Mouse (Mus musculus) macrophage (primary cell): Measurements from ENCODE around the gene Pias3. TPM values are rescaled to one million over a fixed set of nuclear protein-coding genes. Genes with fewer than 3 reads are reported as not detected.
"Not testable (repeated sequence)": the region's sequence is repeated elsewhere in the genome, so short reads cannot be mapped to it uniquely, and the experiment has no call there.

Source experiments
- H3K27ac ChIP-seq: fragments of 350-480 bp; formaldehyde crosslinking; 2 replicates; pipeline ENCODE4 v1.9.0; 2021
- H3K36me3 ChIP-seq: fragments of 350-480 bp; formaldehyde crosslinking; 2 replicates; pipeline ENCODE4 v1.9.0; 2021; ENCODE audit errors: inconsistent target
- H3K4me3 ChIP-seq: fragments of 350-480 bp; formaldehyde crosslinking; 2 replicates; pipeline ENCODE4 v1.9.0; 2021; ENCODE audit errors: inconsistent target
- H3K79me2 ChIP-seq: fragments of 350-480 bp; formaldehyde crosslinking; 2 replicates; pipeline ENCODE4 v1.9.0; 2021; ENCODE audit errors: inconsistent target
- WGBS: methylation state at CpG from one replicate; pipeline ENCODE4 v1.1.7; 2026; ENCODE audit warnings: inconsistent platforms; ENCODE audit not compliant: missing documents; 5-methylcytosine and 5-hydroxymethylcytosine counted together
- polyA plus RNA-seq: library from polyadenylated mRNA; stranded (reverse); fragments of 250-400 nt; gene quantifications from 3 replicates; pipeline ENCODE4 v1.2.4, GENCODE M21; 2018; ENCODE audit warnings: inconsistent platforms
- total RNA-seq, 78 experiments: library from RNA; depleted of rRNA; stranded (reverse); fragments of 250-400 nt; gene quantifications; 1 replicate in 9 of 78; 2 replicates in 24 of 78; 3 replicates in 43 of 78; 4 replicates in 2 of 78; pipeline ENCODE4 v1.2.4; 2018; ENCODE audit warnings: inconsistent platforms in 56 of 78

Gene Pias3
- total RNA-seq (2018; cell fraction: chromatin; rRNA removed): 10 to 100 TPM; 10.7 to 96.0 (median 49.5) TPM
- 10 to 100 TPM in 18 of 26 experiments, 1 to 10 TPM in 8; 7.5 to 16.6 (median 12.2) TPM for total RNA-seq (2018; cell fraction: cytosol; rRNA removed)
- 10 to 100 TPM in 25 of 26 experiments, 1 to 10 TPM in 1; 8.5 to 76.7 (median 28.4) TPM for total RNA-seq (2018; cell fraction: nucleus; rRNA removed)
- 13.0 to 14.5 TPM (median 14.1 TPM) in 3 replicates for polyA plus RNA-seq

DNA sequence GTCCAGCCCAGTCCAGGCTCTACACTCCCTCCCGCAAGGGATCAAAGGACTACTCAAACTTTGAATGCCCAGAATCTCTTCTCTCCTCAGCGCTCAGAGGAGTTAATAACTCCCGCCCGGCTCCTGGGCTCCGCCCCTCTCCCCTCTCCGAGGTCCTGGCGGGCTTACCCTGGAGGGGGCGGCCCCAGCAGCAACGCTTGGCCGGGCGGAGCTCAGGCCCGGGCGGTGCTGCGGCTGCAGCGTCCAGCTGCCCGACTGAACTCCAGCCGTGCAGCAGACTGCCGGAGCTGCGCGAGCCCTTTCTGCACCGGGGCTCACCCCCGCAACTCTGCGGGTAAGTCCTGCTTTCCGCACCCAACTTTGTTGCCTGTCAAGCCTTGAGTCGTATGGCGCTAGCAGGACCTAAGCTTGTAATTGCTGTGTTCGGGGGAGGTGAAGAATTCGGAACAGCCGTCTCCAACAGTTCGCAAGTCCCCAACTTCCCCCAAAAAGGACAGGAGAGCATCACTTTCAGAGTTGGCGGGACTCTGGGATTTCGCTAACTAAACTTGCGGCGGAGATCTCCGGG, at the start of gene Pias3:
TSS of gene Pias3 (plus strand) at position 187 of the 568 bp plus-strand sequence.
- Histone ChIP-seq H3K27ac (peak within 1 kb of the TSS; percentile 78), H3K4me3 (peak within 1 kb of the TSS; percentile 98), H3K36me3 (peaks cover 16% of the 10 kb centered on the region; the same call in 1 of the 2 replicates), H3K79me2 (peaks cover 20% of the 10 kb centered on the region)
- 0% methylated on average over 31 of the region's 35 CpGs for WGBS

- Histone ChIP-seq H3K4me3 (no peak overlapping the region), H3K27ac (no peak overlapping the region), H3K79me2 (no peaks in the 10 kb centered on the region), H3K36me3 (peaks cover 15% of the 10 kb centered on the region; the same call in 1 of the 2 replicates)
- WGBS: 97% methylated on average over 3 of the region's 3 CpGs
Measured at GRCm38 (mm10) chr3:96647365-96647764, 48.8 kb upstream of the Pias3 start.

DNA sequence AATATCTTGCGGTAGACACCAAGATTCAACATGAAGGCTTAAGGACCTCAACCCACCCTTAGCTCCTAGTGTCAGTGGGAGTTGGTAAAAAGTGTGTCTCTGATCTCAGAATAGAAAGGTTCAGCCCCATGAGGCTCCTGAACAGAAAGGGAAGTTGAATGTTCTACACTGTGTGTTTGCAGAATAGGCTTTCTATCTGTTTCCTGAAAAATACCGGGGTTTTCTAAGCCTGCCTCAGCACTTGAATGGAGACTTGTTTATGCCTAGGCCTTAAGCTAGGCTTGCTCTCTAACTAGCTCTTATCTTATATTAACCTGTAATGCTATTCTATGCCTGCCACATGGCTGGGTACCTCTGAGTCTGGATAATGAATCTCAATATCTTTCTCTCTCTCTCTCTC, 35.3 kb upstream of the Pias3 start:
- 46% methylated on average over 2 of the region's 2 CpGs for WGBS
- no peaks in the 10 kb centered on the region for H3K36me3 ChIP-seq
- no peak overlapping the region for H3K4me3 ChIP-seq
- H3K79me2 ChIP-seq: no peaks in the 10 kb centered on the region
- H3K27ac ChIP-seq: peak overlapping the region; percentile 49

GRCm38 (mm10) chr3:96662731-96663316, 33.4 kb upstream of the Pias3 start:
- Histone ChIP-seq H3K4me3 (no peak overlapping the region), H3K27ac (no peak overlapping the region), H3K79me2 (no peaks in the 10 kb centered on the region), H3K36me3 (no peaks in the 10 kb centered on the region)
- 84% methylated on average over 8 of the region's 8 CpGs for WGBS

DNA sequence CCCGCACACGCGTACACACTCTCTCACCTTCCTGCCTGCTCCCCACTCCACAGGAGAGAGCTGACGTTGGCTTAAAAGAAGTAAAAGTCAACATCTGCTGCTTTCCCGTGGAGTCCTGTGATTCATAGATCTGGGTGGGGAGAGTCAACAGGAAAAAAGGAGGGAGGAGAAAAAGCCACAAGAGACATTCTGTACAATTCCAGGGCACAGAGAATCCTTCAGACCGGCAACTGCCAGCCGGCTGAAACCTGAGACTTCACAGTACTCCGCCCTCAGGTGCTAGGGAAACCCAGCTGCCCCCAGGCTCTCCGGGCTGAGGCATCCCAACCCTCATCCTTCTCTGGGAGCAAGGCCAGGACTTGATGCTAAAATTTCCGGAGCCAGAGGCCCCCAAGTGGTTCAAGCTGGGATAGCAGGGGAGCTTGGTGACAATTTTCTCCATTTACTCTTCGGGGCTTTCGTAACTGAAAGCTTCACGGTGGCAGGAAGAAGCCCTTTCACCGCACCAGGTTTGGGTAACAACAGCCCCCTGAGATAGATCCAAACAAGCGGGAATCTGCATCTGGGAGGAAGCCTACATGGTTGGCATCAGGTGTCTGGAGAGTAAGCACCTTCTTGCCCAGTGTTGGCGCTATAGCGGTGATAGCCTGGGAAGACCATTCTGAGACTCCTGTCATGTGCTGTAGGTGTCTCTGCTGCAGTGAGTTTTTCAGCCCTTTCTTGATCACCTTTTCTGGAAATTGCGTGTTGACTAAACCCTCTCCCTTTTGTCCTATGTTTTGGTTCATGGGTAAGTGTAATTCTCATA, 32.5 kb upstream of the Pias3 start:
- Histone ChIP-seq H3K27ac (no peak overlapping the region), H3K4me3 (no peak overlapping the region)
- 10% methylated on average over 15 of the region's 18 CpGs for WGBS

DNA sequence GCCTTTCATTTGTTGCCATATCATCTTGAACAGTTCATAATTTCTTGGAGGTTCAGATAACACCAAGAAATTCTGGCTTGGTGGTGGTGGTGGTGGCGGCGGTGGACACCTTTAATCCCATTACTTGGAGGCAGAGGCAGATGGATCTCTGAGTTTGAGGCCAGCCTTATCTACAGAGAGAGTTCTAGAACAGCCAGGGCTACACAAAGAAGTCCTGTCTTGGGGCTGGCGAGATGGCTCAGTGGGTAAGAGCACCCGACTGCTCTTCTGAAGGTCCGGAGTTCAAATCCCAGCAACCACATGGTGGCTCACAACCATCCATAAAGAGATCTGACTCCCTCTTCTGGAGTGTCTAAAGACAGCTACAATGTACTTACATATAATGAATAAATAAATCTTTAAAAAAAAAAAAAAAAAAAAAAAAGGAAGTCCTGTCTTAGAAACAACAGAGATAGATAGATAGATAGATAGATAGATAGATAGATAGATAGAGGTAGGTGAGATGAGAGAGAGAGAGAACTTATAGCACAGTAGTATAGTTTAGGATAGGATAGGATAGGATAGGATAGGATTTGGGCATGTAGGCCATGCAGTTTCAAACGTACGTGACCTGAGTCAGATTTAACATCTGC, 30.3 kb upstream of the Pias3 start:
- not testable (repeated sequence) for H3K79me2 ChIP-seq, H3K27ac ChIP-seq, H3K4me3 ChIP-seq, H3K36me3 ChIP-seq
- 89% methylated on average over 4 of the region's 7 CpGs for WGBS

More for the DNA sequence above, 32.5 kb upstream of the Pias3 start:
- no peaks in the 10 kb centered on the region for H3K79me2 ChIP-seq
- no peaks in the 10 kb centered on the region for H3K36me3 ChIP-seq

- no peaks in the 10 kb centered on the region for H3K79me2 ChIP-seq
- H3K36me3 ChIP-seq: no peaks in the 10 kb centered on the region
- no peak overlapping the region for H3K4me3 ChIP-seq
- WGBS: 90% methylated on average over 5 of the region's 5 CpGs
- H3K27ac ChIP-seq: no peak overlapping the region
Measured at GRCm38 (mm10) chr3:96666916-96667315, 29.3 kb upstream of the Pias3 start.

- WGBS: 60% methylated on average over 1 of the region's 1 CpGs
- Histone ChIP-seq H3K79me2 (no peaks in the 10 kb centered on the region), H3K36me3 (no peaks in the 10 kb centered on the region), H3K4me3 (no peak overlapping the region), H3K27ac (no peak overlapping the region)
Measured at GRCm38 (mm10) chr3:96667316-96667715, 28.9 kb upstream of the Pias3 start.

- H3K36me3 ChIP-seq: no peaks in the 10 kb centered on the region
- H3K27ac ChIP-seq: no peak overlapping the region
- no peak overlapping the region for H3K4me3 ChIP-seq
- no peaks in the 10 kb centered on the region for H3K79me2 ChIP-seq
- 94% methylated on average over 4 of the region's 5 CpGs for WGBS
Measured at GRCm38 (mm10) chr3:96668424-96669067, 27.6 kb upstream of the Pias3 start.

DNA sequence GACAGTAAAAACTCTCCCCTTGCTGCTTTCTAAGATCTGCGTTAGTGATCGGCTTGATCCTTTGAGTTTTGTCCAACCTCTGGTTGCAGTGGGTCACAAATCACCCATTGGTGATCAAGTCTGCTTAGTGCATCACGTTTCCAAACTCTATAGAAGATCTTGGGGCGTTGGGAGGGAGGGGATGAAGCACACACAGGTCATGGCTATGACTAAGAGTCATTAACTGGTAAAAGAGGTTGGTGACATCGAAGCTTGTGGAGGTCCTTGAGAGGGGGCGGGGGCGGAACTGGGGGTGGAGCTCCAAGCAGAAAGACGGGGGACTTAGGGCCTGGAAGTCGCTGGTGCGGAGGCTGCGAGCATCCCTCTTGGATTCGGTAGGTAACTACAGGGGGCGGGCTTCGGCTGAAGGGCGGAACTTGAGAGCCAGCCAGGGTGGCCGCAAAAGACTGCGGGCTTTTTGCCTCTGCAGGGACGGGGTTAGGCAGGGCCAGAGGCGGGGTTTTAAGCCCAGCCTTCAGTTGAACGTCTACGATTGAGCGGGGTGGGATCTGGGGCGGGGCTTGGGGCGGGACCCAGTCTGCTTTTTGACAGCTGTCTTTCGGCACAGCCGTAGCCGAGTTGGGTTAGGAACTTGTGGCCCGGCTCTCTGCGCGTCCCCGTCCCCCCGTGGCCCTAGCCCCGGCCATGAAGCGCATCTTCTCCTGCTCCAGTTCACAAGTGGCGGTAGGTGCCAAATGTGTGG, 26.3 kb upstream of the Pias3 start, which contains the start of gene Ankrd35:
TSS of gene Ankrd35 (plus strand) at position 405 of the 742 bp plus-strand sequence.
- 9% methylated on average over 28 of the region's 35 CpGs for WGBS
- no peak within 1 kb of the TSS; the same call in 1 of the 2 replicates for H3K4me3 ChIP-seq

DNA sequence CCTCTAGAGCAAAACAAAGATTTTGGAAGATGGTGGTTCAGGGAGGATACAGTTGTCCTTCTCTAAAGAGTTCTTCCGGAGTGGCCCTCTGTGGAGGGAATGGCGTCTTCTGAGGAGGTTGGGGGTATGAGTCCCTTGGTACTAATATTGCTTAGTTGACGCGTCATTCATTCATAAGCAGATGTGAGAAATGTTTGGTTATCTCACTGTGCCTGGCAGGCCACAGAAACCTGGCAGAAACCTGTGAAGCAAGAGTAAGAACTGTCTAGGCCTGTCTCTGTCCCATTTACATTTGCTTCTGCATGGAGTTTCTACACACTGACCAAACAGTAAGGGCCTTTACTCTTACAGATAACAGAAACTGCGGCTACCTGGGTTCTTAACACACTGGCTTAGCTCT, 24.7 kb upstream of the Pias3 start:
- H3K27ac ChIP-seq: no peak overlapping the region
- H3K4me3 ChIP-seq: no peak overlapping the region
- WGBS: 96% methylated on average over 5 of the region's 5 CpGs
- no peaks in the 10 kb centered on the region for H3K36me3 ChIP-seq
- no peaks in the 10 kb centered on the region for H3K79me2 ChIP-seq

More for the DNA sequence above, 26.3 kb upstream of the Pias3 start, which contains the start of gene Ankrd35:
- Histone ChIP-seq H3K79me2 (no peaks in the 10 kb centered on the region), H3K27ac (no peak within 1 kb of the TSS), H3K36me3 (no peaks in the 10 kb centered on the region)

GRCm38 (mm10) chr3:96673514-96673913, 22.7 kb upstream of the Pias3 start:
- 89% methylated on average over 4 of the region's 4 CpGs for WGBS
- Histone ChIP-seq H3K4me3 (no peak overlapping the region), H3K27ac (no peak overlapping the region)

DNA sequence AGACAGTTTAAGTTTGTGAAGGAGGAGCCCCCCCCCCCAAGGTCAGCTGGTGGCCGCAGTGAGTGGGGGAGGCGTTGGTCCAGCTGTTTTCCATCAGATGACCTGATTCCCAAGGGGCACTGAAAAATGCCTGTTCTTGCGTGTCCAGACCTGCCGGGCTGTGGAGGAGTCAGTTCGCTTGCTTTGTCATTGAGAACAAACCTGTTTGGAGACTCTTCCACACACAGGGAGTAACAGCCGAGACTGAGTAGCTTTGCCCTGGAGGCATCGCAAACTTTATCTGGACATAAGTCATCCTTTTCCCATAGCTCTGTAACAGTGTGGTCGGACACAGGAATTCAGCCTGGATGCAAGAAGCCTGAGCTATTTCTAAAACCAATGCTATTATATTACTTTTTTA, 21.7 kb upstream of the Pias3 start:
- H3K27ac ChIP-seq: no peak overlapping the region
- WGBS: 91% methylated on average over 8 of the region's 8 CpGs
- H3K36me3 ChIP-seq: no peaks in the 10 kb centered on the region
- no peak overlapping the region for H3K4me3 ChIP-seq
- no peaks in the 10 kb centered on the region for H3K79me2 ChIP-seq

More at GRCm38 (mm10) chr3:96673514-96673913, 22.7 kb upstream of the Pias3 start:
- no peaks in the 10 kb centered on the region for H3K79me2 ChIP-seq
- no peaks in the 10 kb centered on the region for H3K36me3 ChIP-seq
